Mouse (Mus musculus): ENCODE results near the gene Med4. TPM values are rescaled to one million over a fixed set of nuclear protein-coding genes. Genes with fewer than 3 reads are reported as not detected.

Med4 gene
- polyA plus RNA-seq, 1 experiment from 2014 or later, result 105 TPM

- H3K9me3 ChIP-seq, result no peaks in the 10 kb centered on the region
These were observed 38.2 kb downstream of the Med4 start, which contains the start of gene Nudt15 for GRCm38 (mm10) chr14:73548051-73548450. Gene Nudt15 (minus strand): TSS chr14:73548242.

GRCm38 (mm10) chr14:73550291-73550690 lies 40.5 kb downstream of the Med4 start:
- Histone ChIP-seq H3K9me3 (no peaks in the 10 kb centered on the region), H3K36me3 (no peaks in the 10 kb centered on the region), H3K4me1 (peaks cover 13% of the 10 kb centered on the region), H3K27ac (no peak overlapping the region), H3K9ac (no peak overlapping the region), H3K27me3 (no peaks in the 10 kb centered on the region), H3K4me2 (replicated peaks) (no peak overlapping the region), H3K4me3 (no peak overlapping the region)
- ATAC-seq (ENCODE audit: low FRiP score, low read depth), result no peak
- 40% methylated on average over 3 of the region's 3 CpGs for WGBS

More at GRCm38 (mm10) chr14:73548051-73548450, 38.2 kb downstream of the Med4 start, which contains the start of gene Nudt15:
- no peaks in the 10 kb centered on the region for H3K36me3 ChIP-seq
- no peaks in the 10 kb centered on the region for H3K27me3 ChIP-seq
- ATAC-seq (ENCODE audit: low FRiP score, low read depth), result no peak
- H3K4me3 ChIP-seq, result no peak within 1 kb of the TSS
- H3K27ac ChIP-seq, result no peak within 1 kb of the TSS
- no peaks in the 10 kb centered on the region for H3K4me1 ChIP-seq
- no peak within 1 kb of the TSS for H3K9ac ChIP-seq
- no peak within 1 kb of the TSS for H3K4me2 ChIP-seq (replicated peaks)
- WGBS, result 88% methylated on average over 3 of the region's 3 CpGs

- Histone ChIP-seq H3K4me3 (no peak overlapping the region), H3K27ac (no peak overlapping the region), H3K9me3 (no peaks in the 10 kb centered on the region), H3K9ac (no peak overlapping the region), H3K36me3 (no peaks in the 10 kb centered on the region), H3K4me1 (peaks cover 13% of the 10 kb centered on the region), H3K27me3 (no peaks in the 10 kb centered on the region), H3K4me2 (replicated peaks) (no peak overlapping the region)
- WGBS, result 57% methylated on average over 8 of the region's 8 CpGs
- ATAC-seq (ENCODE audit: low FRiP score, low read depth), result no peak
These were observed 40.9 kb downstream of the Med4 start for GRCm38 (mm10) chr14:73550732-73551131.

GRCm38 (mm10) chr14:73551164-73551563 lies 41.3 kb downstream of the Med4 start:
- Histone ChIP-seq H3K9ac (no peak overlapping the region), H3K36me3 (peaks cover 3% of the 10 kb centered on the region), H3K9me3 (no peaks in the 10 kb centered on the region), H3K27me3 (no peaks in the 10 kb centered on the region), H3K27ac (no peak overlapping the region), H3K4me1 (peaks cover 13% of the 10 kb centered on the region), H3K4me3 (no peak overlapping the region), H3K4me2 (replicated peaks) (no peak overlapping the region)
- ATAC-seq (ENCODE audit: low FRiP score, low read depth), result no peak
- 78% methylated on average over 6 of the region's 6 CpGs for WGBS

GRCm38 (mm10) chr14:73552341-73553121 lies 42.7 kb downstream of the Med4 start:
- H3K4me3 ChIP-seq, result peak overlapping the region; percentile 100
- H3K9ac ChIP-seq, result peak overlapping the region; percentile 98
- peak overlapping the region; percentile 67 for H3K27ac ChIP-seq
- peaks cover 14% of the 10 kb centered on the region for H3K36me3 ChIP-seq
- H3K9me3 ChIP-seq, result no peaks in the 10 kb centered on the region
- 4% methylated on average over 61 of the region's 61 CpGs for WGBS
- peaks cover 13% of the 10 kb centered on the region for H3K4me1 ChIP-seq
- peak; percentile 96 for ATAC-seq (ENCODE audit: low FRiP score, low read depth)
- H3K4me2 ChIP-seq (replicated peaks), result peak overlapping the region; percentile 84
- no peaks in the 10 kb centered on the region for H3K27me3 ChIP-seq

- H3K36me3 ChIP-seq, result peaks cover 15% of the 10 kb centered on the region
- peak overlapping the region; percentile 100 for H3K4me3 ChIP-seq
- no peak for ATAC-seq (ENCODE audit: low FRiP score, low read depth)
- no peaks in the 10 kb centered on the region for H3K9me3 ChIP-seq
- peak overlapping the region; percentile 84 for H3K4me2 ChIP-seq (replicated peaks)
- H3K9ac ChIP-seq, result peak overlapping the region; percentile 98
- H3K27ac ChIP-seq, result peak overlapping the region; percentile 67
- WGBS, result under 1% methylated on average over 10 of the region's 10 CpGs
- H3K27me3 ChIP-seq, result no peaks in the 10 kb centered on the region
- peaks cover 13% of the 10 kb centered on the region for H3K4me1 ChIP-seq
These were observed 43.4 kb downstream of the Med4 start for GRCm38 (mm10) chr14:73553122-73553696.

Other genes with a start within 250 kb of the Med4 start
- gene Rb1, start 184.2 kb upstream of the Med4 start, polyA plus RNA-seq (2015; fragmentation: Nextera tagmentation; extraction: Ambion mirVana), result 18.2 and 23.7 TPM in 2 replicates
- 681 and 682 TPM in 2 replicates for gene Itm2b, start 124.7 kb upstream of the Med4 start, polyA plus RNA-seq (2015; fragmentation: Nextera tagmentation; extraction: Ambion mirVana)
- gene Sucla2, start 15.3 kb downstream of the Med4 start, polyA plus RNA-seq (2015; fragmentation: Nextera tagmentation; extraction: Ambion mirVana), result 103 and 106 TPM in 2 replicates
- gene Nudt15, start 38.2 kb downstream of the Med4 start, polyA plus RNA-seq (2015; fragmentation: Nextera tagmentation; extraction: Ambion mirVana), result 6.2 and 6.8 TPM in 2 replicates
- gene Gm21750, start 151.2 kb downstream of the Med4 start, polyA plus RNA-seq (2015; fragmentation: Nextera tagmentation; extraction: Ambion mirVana), result not detected in 2 replicates